Mouse (Mus musculus): ENCODE data around the gene Ltbp4. TPM values are rescaled to one million over a fixed set of nuclear protein-coding genes. Genes with fewer than 3 reads are reported as not detected.

Ltbp4 gene
- total RNA-seq (2023), result 1.1 TPM

GRCm38 (mm10) chr7:27337175-27337853 is at the start of gene Ltbp4:
TSS of gene Ltbp4 (minus strand) at chr7:27337692.

GRCm38 (mm10) chr7:27356861-27357594 is 19.5 kb upstream of the Ltbp4 start, which contains the start of gene Gm20479:
TSS of gene Gm20479 (minus strand) at chr7:27357419.

GRCm38 (mm10) chr7:27355745-27356240 is 18.3 kb upstream of the Ltbp4 start, which contains the start of gene Shkbp1:
TSS of gene Shkbp1 (minus strand) at chr7:27356019.

DNA sequence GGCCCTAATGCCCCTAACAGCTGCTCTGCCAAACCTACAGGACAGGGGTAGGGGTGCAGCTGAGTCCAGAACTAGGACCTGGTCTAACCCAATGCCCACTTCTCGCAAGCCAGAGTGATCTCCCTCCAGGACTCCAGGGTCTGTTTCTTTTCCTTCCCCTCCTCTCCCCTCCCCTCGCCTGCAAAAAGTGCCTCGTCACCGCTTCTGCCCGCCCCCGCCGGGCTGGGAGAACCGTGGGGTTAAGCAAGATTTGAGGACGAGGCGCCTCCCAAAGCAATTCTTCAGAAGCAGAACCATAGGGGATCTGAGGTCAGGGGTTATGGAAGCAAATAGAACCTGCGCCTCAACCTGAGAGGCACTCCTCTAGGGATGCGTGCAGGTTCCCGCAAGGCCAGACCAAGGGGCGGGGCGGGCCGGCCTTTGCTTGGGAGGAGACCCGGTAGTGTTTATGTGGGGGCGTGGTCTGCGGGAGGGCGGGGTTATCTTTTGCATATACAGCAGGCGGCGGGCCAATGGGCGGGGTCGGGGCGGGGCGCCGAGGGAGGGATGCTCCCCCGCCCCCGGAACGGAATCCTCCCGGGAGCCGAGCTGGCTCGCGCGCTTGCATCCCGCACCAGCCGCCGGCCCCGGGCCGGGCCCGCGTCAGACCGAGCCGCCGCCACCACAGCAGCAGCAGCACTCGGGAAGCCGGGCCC is 79.1 kb downstream of the Ltbp4 start, which contains the start of gene Numbl:
Gene Numbl (plus strand): TSS at position 229 of the 695 bp plus-strand sequence.

Other genes with a start within 250 kb of the Ltbp4 start
- not detected for gene Cyp2f2, start 217.8 kb downstream of the Ltbp4 start, total RNA-seq (2023)
- gene Cyp2t4, start 184.0 kb downstream of the Ltbp4 start, total RNA-seq (2023), result not detected
- gene Egln2, start 170.9 kb downstream of the Ltbp4 start, total RNA-seq (2023), result 95.0 TPM
- 77.3 TPM for gene Rab4b, start 158.8 kb downstream of the Ltbp4 start, total RNA-seq (2023)
- 0.44 TPM for gene Gm21983, start 156.6 kb downstream of the Ltbp4 start, total RNA-seq (2023)
- gene Mia, start 156.5 kb downstream of the Ltbp4 start, total RNA-seq (2023), result not detected
- 10.9 TPM for gene BC024978, start 141.9 kb downstream of the Ltbp4 start, total RNA-seq (2023)
- 77.4 TPM for gene Snrpa, start 141.4 kb downstream of the Ltbp4 start, total RNA-seq (2023)
- 12.1 TPM for gene Itpkc, start 109.0 kb downstream of the Ltbp4 start, total RNA-seq (2023)
- gene Coq8b, start 104.7 kb downstream of the Ltbp4 start, total RNA-seq (2023), result 15.3 TPM
- 2.7 TPM for gene Numbl, start 79.3 kb downstream of the Ltbp4 start, total RNA-seq (2023)
- gene Shkbp1, start 18.3 kb upstream of the Ltbp4 start, total RNA-seq (2023), result 60.2 TPM
- gene Gm20479, start 19.7 kb upstream of the Ltbp4 start, total RNA-seq (2023), result 3.7 TPM
- gene Sptbn4, start 110.0 kb upstream of the Ltbp4 start, total RNA-seq (2023), result not detected
- 14.6 TPM for gene Blvrb, start 110.3 kb upstream of the Ltbp4 start, total RNA-seq (2023)
- 9.4 TPM for gene Sertad3, start 136.1 kb upstream of the Ltbp4 start, total RNA-seq (2023)
- 52.4 TPM for gene Sertad1, start 149.2 kb upstream of the Ltbp4 start, total RNA-seq (2023)
- gene Prx, start 161.6 kb upstream of the Ltbp4 start, total RNA-seq (2023), result 0.82 TPM
- not detected for gene Hipk4, start 185.6 kb upstream of the Ltbp4 start, total RNA-seq (2023)
- gene Pld3, start 215.5 kb upstream of the Ltbp4 start, total RNA-seq (2023), result 118 TPM
- 27.7 TPM for gene 2310022A10Rik, start 215.5 kb upstream of the Ltbp4 start, total RNA-seq (2023)